Mouse (Mus musculus) macrophage (primary cell): Measurements from ENCODE around the gene Ror2. TPM values are rescaled to one million over a fixed set of nuclear protein-coding genes. Genes with fewer than 3 reads are reported as not detected.

Experiments used
- H3K27ac ChIP-seq: fragments of 350-480 bp; formaldehyde crosslinking; 2 replicates; pipeline ENCODE4 v1.9.0; 2021
- H3K36me3 ChIP-seq: fragments of 350-480 bp; formaldehyde crosslinking; 2 replicates; pipeline ENCODE4 v1.9.0; 2021; ENCODE audit errors: inconsistent target
- H3K4me3 ChIP-seq: fragments of 350-480 bp; formaldehyde crosslinking; 2 replicates; pipeline ENCODE4 v1.9.0; 2021; ENCODE audit errors: inconsistent target
- H3K79me2 ChIP-seq: fragments of 350-480 bp; formaldehyde crosslinking; 2 replicates; pipeline ENCODE4 v1.9.0; 2021; ENCODE audit errors: inconsistent target
- WGBS: methylation state at CpG from one replicate; pipeline ENCODE4 v1.1.7; 2026; ENCODE audit warnings: inconsistent platforms; ENCODE audit not compliant: missing documents; 5-methylcytosine and 5-hydroxymethylcytosine counted together
- polyA plus RNA-seq: library from polyadenylated mRNA; stranded (reverse); fragments of 250-400 nt; gene quantifications from 3 replicates; pipeline ENCODE4 v1.2.4, GENCODE M21; 2018; ENCODE audit warnings: inconsistent platforms

Gene Ror2
- polyA plus RNA-seq, 1 experiment from 2014 or later, result not detected

- Histone ChIP-seq H3K79me2 (no peaks in the 10 kb centered on the region), H3K27ac (no peak overlapping the region), H3K4me3 (no peak overlapping the region), H3K36me3 (no peaks in the 10 kb centered on the region)
- 91% methylated on average over 14 of the region's 15 CpGs for WGBS
Measured at GRCm38 (mm10) chr13:53233826-53234786, 51.8 kb downstream of the Ror2 start.

- WGBS, result 56% methylated on average over 9 of the region's 9 CpGs
- Histone ChIP-seq H3K79me2 (no peaks in the 10 kb centered on the region), H3K4me3 (no peak overlapping the region), H3K36me3 (no peaks in the 10 kb centered on the region), H3K27ac (no peak overlapping the region)
Measured at GRCm38 (mm10) chr13:53233381-53233780, 52.5 kb downstream of the Ror2 start.

DNA sequence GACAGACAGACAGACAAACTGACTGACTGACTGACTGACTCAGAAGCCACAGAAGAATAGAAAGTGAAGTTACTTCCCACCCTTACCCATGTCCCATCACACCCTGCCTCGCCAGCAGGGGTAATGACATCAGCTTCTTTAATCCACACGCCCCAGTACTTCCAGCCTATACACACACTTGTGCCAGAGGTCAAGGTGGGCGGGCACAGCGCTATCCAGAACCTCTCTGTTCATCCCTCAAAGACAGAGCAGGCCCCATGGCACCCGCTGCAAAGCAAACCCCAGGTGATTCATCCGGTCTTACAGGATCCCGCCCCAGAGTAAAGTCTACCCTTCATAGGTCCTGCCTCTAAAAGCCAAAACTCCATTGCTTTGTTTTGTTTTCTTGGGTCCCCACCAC is 53.5 kb downstream of the Ror2 start:
- Histone ChIP-seq H3K4me3 (no peak overlapping the region), H3K79me2 (no peaks in the 10 kb centered on the region), H3K36me3 (no peaks in the 10 kb centered on the region), H3K27ac (no peak overlapping the region)
- WGBS, result 84% methylated on average over 7 of the region's 7 CpGs

DNA sequence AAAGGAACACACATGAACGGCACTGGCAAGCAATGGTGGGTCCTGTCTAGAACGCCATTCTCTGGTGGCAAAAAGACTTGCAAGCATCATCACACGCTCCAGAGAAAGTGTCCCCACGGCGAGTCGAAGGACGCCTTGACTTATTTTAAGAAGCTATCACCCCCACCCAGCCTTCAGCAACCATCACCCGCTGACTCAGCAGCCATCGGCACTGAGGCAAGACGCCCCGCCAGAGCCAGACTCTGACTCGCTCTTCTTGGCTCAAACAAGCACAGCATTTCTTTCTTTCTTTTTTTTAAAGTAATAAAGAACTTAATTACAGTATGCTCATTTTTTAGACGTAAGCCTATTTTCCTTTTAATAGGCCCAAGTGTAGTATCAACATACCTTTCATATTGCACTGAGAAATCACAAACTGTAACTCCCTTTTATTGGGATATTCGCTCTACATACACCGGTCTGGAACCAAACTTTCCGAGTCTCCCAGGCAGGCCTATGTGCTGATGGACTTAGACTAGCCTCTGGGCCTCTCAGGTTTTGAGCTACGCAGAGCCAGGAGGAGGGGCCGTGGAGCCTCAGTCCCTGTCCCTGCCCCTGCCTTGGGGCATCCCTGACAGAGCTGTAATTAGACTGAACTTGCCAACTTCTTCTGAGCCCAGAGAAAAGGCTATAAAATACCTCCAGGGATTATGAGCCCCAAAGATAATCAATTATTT is 55.3 kb downstream of the Ror2 start:
- no peak overlapping the region for H3K4me3 ChIP-seq
- no peaks in the 10 kb centered on the region for H3K36me3 ChIP-seq
- no peak overlapping the region for H3K27ac ChIP-seq
- WGBS, result 94% methylated on average over 17 of the region's 18 CpGs
- no peaks in the 10 kb centered on the region for H3K79me2 ChIP-seq

GRCm38 (mm10) chr13:53227019-53227418 is 58.9 kb downstream of the Ror2 start:
- no peak overlapping the region for H3K27ac ChIP-seq
- H3K36me3 ChIP-seq, result no peaks in the 10 kb centered on the region
- no peaks in the 10 kb centered on the region for H3K79me2 ChIP-seq
- no peak overlapping the region for H3K4me3 ChIP-seq
- WGBS, result 93% methylated on average over 4 of the region's 6 CpGs

DNA sequence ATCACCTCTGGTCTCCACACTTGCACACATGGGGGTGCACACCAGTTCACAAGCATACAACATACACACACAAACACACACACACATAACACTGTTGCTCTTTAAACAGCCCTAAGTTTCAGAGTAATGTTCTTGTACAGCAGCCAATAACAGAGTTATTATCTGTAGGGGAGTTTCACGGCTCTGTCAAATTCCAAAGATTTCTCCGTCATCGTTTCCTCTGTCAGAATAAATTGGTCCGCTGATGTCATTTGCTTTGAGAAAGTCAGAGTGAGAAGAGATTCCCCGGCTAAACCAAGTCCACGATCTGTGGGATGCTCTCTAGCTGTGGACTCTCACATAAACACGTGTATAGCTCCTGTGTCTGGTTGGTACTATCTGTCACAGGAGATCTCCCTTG is 59.5 kb downstream of the Ror2 start:
- H3K36me3 ChIP-seq, result no peaks in the 10 kb centered on the region
- H3K79me2 ChIP-seq, result no peaks in the 10 kb centered on the region
- WGBS, result 92% methylated on average over 7 of the region's 7 CpGs
- no peak overlapping the region for H3K27ac ChIP-seq
- no peak overlapping the region for H3K4me3 ChIP-seq

DNA sequence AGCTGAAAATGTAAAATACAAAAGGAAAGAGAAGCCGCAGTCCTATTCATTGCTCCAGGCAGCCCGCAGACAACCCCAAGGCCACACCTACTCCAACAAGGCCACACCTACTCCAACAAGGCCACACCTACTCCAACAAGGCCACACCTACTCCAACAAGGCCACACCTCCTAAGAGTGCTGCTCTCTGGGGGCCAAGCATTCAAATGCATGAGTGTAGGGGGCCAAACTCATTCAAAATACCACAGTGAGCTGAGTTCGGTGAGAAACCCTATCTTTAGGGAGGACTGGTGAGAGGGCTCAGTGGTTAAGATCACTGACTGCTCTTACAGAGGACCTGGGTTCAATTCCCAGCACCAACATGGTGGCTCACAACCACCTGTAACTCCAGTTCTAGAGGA is 60.0 kb downstream of the Ror2 start:
- 100% methylated on average over 3 of the region's 3 CpGs for WGBS
- Histone ChIP-seq H3K79me2 (no peaks in the 10 kb centered on the region), H3K4me3 (no peak overlapping the region), H3K36me3 (no peaks in the 10 kb centered on the region), H3K27ac (no peak overlapping the region)

GRCm38 (mm10) chr13:53221176-53221575 is 64.7 kb downstream of the Ror2 start:
- Histone ChIP-seq H3K4me3 (no peak overlapping the region), H3K27ac (no peak overlapping the region), H3K36me3 (no peaks in the 10 kb centered on the region), H3K79me2 (no peaks in the 10 kb centered on the region)
- 98% methylated on average over 6 of the region's 6 CpGs for WGBS

DNA sequence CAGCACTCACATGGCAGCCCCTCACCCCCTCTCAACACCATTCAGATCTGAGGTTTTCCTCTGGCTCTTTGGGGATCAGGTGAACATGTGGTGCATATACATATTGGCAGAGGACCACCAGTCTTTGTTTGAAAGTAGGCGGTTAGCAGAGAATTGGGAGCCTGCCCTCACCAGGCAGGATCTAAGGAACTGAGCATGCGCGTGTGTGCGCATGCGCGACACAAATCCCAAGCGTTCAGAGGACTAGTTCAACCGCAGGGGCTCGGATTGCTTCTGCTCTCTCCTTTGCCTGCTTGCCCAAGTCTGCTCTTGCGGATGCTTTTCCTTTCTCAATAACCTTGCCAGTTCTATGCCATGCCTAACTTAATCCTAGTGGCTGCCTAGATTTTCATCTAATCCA is 66.0 kb downstream of the Ror2 start:
- Histone ChIP-seq H3K27ac (no peak overlapping the region), H3K4me3 (no peak overlapping the region), H3K79me2 (no peaks in the 10 kb centered on the region), H3K36me3 (no peaks in the 10 kb centered on the region)
- WGBS, result 91% methylated on average over 8 of the region's 10 CpGs

DNA sequence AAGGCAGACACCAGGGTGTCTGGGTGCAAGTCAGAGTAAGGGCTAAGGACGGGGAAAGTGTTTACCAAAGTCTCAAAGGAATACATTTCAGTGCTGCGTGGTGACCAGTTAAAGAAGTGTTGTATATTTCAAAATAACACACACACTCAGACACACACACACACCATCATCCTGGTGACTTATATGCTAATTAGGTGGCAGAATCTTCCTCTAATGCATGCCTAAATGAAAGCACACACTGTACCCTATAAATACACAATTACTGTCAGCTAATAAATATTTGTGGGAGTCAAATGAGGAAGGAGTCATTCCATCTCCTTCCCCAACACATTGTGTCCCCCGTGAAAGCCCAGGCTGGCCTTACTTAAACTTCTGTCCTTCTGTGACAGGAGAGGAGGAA is 66.5 kb downstream of the Ror2 start:
- WGBS, result 63% methylated on average over 3 of the region's 3 CpGs
- Histone ChIP-seq H3K4me3 (no peak overlapping the region), H3K36me3 (no peaks in the 10 kb centered on the region), H3K27ac (no peak overlapping the region), H3K79me2 (no peaks in the 10 kb centered on the region)

DNA sequence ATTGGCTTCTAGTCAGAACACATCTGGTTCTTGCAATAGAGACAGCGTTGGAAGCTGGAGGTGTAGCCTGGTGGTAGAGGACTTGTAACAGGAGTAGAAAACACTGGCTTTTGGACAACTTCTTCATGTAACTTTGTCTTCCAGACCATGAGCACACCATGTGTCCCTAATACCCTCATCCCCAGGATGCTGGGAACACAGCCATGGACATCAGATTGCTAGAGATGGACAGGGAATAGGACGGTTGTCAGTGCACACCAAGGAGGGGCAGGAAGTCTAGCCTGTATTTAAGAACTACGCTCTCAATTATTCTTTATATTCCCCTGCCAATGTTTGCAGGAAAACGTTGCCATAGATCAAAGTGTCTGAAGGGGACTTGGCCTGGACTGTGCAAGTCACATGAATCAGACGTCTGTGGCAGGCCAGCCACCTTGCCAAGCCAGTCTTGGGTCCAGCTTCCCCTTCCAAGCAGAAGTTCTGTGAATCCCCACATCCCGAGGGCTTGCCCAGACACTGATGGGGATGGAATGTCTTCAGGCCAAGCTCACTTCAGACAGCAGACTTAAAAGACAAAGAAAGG is 68.4 kb downstream of the Ror2 start:
- Histone ChIP-seq H3K36me3 (no peaks in the 10 kb centered on the region), H3K4me3 (no peak overlapping the region), H3K27ac (no peak overlapping the region), H3K79me2 (no peaks in the 10 kb centered on the region)
- whole genome bisulfite sequencing, result 42% methylated on average over 6 of the region's 6 CpGs

GRCm38 (mm10) chr13:53211971-53212733 is 73.8 kb downstream of the Ror2 start:
- H3K27ac ChIP-seq, result no peak overlapping the region
- H3K36me3 ChIP-seq, result no peaks in the 10 kb centered on the region
- H3K4me3 ChIP-seq, result no peak overlapping the region
- H3K79me2 ChIP-seq, result no peaks in the 10 kb centered on the region
- WGBS, result 40% methylated on average over 19 of the region's 19 CpGs

DNA sequence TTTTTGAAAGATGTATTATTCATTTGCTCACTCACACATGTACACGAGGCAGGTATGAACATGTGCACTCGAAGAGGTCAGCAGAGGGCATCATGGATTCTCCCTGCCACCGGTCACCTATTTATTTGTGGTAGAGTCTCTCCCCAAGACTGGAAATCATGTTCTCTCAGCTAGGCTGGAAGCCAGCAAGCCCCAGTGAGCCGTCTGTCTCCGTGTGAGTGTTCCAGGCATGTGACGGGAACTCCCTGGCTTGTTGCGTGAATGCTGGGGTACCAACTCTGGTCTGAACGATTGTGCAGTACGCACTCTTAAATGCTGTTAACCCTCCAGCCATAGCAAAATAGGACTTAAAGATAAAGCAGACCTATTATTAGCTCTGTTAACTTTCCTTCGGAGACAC is 77.4 kb downstream of the Ror2 start:
- WGBS, result 95% methylated on average over 10 of the region's 10 CpGs

GRCm38 (mm10) chr13:53205128-53205911 is 80.6 kb downstream of the Ror2 start:
- Histone ChIP-seq H3K79me2 (no peaks in the 10 kb centered on the region), H3K36me3 (no peaks in the 10 kb centered on the region), H3K4me3 (no peak overlapping the region), H3K27ac (no peak overlapping the region)
- WGBS, result 82% methylated on average over 17 of the region's 17 CpGs

More for the DNA sequence above, 77.4 kb downstream of the Ror2 start:
- H3K79me2 ChIP-seq, result no peaks in the 10 kb centered on the region
- H3K4me3 ChIP-seq, result no peak overlapping the region
- no peak overlapping the region for H3K27ac ChIP-seq
- no peaks in the 10 kb centered on the region for H3K36me3 ChIP-seq
